Mouse (Mus musculus) ES-Bruce4 (cell line): Measurements from ENCODE around the gene Gm13279. TPM values are rescaled to one million over a fixed set of nuclear protein-coding genes. Genes with fewer than 3 reads are reported as not detected.
A peak's percentile ranks its signal among the peaks of the same experiment; 100 is the strongest.
"Not testable (repeated sequence)": the region's sequence is repeated elsewhere in the genome, so short reads cannot be mapped to it uniquely, and the experiment has no call there.

Source experiments
- H3K27ac ChIP-seq: 2 replicates; pipeline ENCODE4 v1.5.1; 2012; ENCODE audit warnings: low read length, inconsistent platforms; ENCODE audit not compliant: insufficient read depth
- H3K27me3 ChIP-seq: 2 replicates; pipeline ENCODE4 v1.6.1; 2012; ENCODE audit warnings: mild to moderate bottlenecking, low read length, inconsistent platforms; ENCODE audit not compliant: control insufficient read depth, poor library complexity, insufficient read depth, severe bottlenecking
- H3K36me3 ChIP-seq: 2 replicates; pipeline ENCODE4 v1.6.1; 2012; ENCODE audit warnings: inconsistent platforms, mild to moderate bottlenecking, low read length, moderate library complexity; ENCODE audit not compliant: control insufficient read depth, poor library complexity, insufficient read depth, severe bottlenecking
- H3K4me1 ChIP-seq: one replicate; pipeline ENCODE4 v1.8.1; 2011; ENCODE audit warnings: low read length; ENCODE audit not compliant: control insufficient read depth, insufficient read depth
- H3K4me3 ChIP-seq: 2 replicates; pipeline ENCODE4 v1.5.1; 2011; ENCODE audit warnings: low read depth, mild to moderate bottlenecking, low read length
- H3K9ac ChIP-seq: 2 replicates; pipeline ENCODE4 v1.6.1; 2012; ENCODE audit warnings: low read depth, mild to moderate bottlenecking, inconsistent platforms; ENCODE audit not compliant: poor library complexity, severe bottlenecking
- H3K9me3 ChIP-seq: replicated peaks from 2 replicates; pipeline ENCODE4 v1.6.1; 2012; ENCODE audit warnings: mild to moderate bottlenecking, low read length, inconsistent platforms; ENCODE audit not compliant: control insufficient read depth, poor library complexity, insufficient read depth, severe bottlenecking
- CTCF ChIP-seq: IDR thresholded peaks from one replicate; pipeline ENCODE4 v1.8.1; 2011; ENCODE audit warnings: low read depth, low read length
- EP300 ChIP-seq: IDR thresholded peaks from 2 replicates; pipeline ENCODE4 v1.6.1; 2011; ENCODE audit warnings: low read depth, low read length; ENCODE audit not compliant: insufficient read depth
- POLR2A ChIP-seq: IDR thresholded peaks from one replicate; pipeline ENCODE4 v1.8.1; 2011; ENCODE audit warnings: low read length; ENCODE audit not compliant: insufficient read depth
- polyA plus RNA-seq: library from polyadenylated mRNA; stranded (reverse); fragments of >200 nt; gene quantifications from 2 replicates; pipeline ENCODE4 v1.2.4, GENCODE M21; 2011; ENCODE audit warnings: low read depth; ENCODE audit not compliant: missing spikeins, insufficient read depth, insufficient read length

Gm13279 gene
- polyA plus RNA-seq, result not detected in 2 replicates

DNA sequence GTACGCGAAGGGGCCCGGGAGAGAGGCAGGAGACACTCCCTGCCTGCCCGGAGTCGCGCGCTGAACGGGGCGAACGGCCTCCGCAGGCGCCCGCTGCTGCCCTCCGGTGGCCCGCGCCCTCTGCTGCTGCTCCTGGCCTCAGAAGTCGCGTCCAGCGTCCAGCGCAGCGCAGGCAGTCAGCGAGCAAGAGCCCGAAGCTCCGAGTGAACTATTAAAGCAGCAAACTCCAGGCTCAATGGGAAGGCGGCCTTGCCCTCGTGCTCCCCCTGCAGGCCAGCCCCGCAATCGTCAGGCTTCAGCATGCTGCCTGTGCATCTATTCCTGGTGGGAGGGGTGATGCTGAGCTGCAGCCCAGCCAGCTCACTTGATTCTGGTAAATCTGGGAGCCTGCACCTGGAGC, at the start of gene Gm13279:
TSS of gene Gm13279 (plus strand) at position 301 of the 400 bp plus-strand sequence.
- not testable (repeated sequence) for H3K27ac ChIP-seq, H3K4me3 ChIP-seq, H3K27me3 ChIP-seq, H3K36me3 ChIP-seq, H3K9ac ChIP-seq, H3K4me1 ChIP-seq, H3K9me3 ChIP-seq

DNA sequence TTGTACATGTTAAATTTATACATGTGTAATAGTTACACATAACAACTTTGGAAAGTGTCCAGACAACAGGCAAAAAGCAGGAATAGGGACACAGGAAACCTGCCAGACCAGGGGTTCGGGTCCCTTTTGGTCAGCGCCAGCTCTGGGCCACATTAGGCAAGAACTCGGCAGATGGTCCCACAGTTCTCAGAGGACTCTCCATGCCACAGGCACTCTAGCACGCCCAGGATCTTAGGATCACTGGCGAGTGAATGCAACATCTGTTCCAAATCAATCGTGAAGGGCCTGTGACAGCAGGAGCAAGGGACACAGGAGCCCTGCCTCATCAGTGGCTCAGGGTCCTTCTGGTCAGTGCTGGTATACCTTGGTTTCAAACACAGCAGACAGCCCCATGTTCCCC, 47.3 kb upstream of the Gm13279 start:
- Histone ChIP-seq H3K9ac (no peak overlapping the region), H3K36me3 (no peaks in the 10 kb centered on the region), H3K27me3 (no peaks in the 10 kb centered on the region), H3K27ac (no peak overlapping the region), H3K9me3 (no peaks in the 10 kb centered on the region), H3K4me1 (peaks cover 3% of the 10 kb centered on the region), H3K4me3 (no peak overlapping the region)
- no peak for TF ChIP-seq EP300
- TF ChIP-seq POLR2A, result no peak
- no peak for TF ChIP-seq CTCF

DNA sequence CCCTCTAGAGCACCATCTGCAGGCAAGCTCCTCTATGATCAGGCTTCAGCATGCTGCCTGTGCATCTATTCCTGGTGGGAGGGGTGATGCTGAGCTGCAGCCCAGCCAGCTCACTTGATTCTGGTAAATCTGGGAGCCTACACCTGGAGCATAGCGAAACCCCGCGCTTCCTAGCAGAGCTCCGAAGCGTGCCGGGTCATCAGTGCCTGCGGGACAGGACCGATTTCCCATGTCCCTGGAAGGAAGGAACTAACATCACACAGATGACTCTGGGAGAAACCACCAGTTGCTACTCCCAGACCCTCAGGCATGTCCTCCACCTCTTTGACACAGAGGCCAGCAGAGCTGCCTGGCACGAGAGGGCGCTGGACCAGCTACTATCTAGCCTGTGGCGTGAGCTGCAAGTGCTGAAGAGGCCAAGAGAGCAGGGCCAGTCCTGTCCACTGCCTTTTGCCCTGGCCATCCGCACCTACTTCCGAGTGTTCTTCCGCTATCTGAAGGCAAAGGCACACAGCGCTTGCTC, 42.3 kb upstream of the Gm13279 start, which contains the start of gene Gm13271:
TSS of gene Gm13271 (plus strand) at position 51 of the 523 bp plus-strand sequence.
- not testable (repeated sequence) for H3K4me3 ChIP-seq, H3K9ac ChIP-seq, H3K27ac ChIP-seq, H3K27me3 ChIP-seq, H3K4me1 ChIP-seq, H3K36me3 ChIP-seq, H3K9me3 ChIP-seq

DNA sequence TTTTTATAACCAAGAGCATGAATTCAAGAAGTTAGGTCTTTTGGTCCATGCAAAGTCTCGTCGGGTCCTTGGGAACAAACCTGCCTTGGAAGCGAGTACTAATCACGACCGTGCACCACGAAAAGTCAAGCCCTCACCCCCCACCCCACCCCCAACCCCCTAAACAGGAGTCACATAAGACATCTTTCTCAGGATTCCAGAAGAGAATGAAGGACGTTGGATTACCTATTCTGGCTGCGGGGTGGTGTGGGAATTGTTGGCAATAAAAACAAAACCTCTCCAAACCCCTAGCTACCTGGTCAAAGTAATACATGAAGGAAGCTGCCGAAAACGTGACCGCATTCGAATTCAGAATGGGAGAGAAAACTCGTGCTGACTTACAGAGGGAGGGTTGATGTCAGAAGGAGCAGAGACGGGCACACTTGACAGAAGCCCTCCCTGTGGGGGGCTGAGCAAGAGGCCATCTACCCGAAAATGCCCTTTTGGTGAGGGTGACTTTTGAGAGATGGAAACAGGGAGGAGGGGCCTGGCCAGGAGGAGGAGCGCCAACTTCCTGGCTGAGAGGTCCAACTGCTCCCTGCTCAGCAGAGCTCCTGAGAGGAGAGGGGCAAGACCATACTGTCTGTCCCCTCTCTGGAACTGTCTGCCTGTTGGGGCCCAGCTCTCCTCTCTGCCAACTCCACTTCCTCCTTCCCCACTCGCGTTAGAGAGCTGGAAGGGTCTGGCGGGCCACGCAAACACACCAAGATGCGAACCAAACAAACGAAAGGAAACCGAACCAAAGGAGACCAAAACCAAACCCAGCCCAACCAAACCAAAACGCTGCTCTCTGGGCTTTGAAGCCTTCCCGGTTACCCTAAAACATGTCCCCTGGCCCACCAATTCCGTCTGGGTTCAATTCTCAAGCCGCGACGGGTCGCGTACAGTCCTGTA, 40.4 kb upstream of the Gm13279 start:
- H3K27me3 ChIP-seq, H3K4me1 ChIP-seq, H3K9me3 ChIP-seq, H3K36me3 ChIP-seq: not testable (repeated sequence)
- peak overlapping the region; percentile 87 for H3K4me3 ChIP-seq
- peak overlapping the region; percentile 86 for H3K27ac ChIP-seq
- peak overlapping the region; percentile 61 for H3K9ac ChIP-seq

DNA sequence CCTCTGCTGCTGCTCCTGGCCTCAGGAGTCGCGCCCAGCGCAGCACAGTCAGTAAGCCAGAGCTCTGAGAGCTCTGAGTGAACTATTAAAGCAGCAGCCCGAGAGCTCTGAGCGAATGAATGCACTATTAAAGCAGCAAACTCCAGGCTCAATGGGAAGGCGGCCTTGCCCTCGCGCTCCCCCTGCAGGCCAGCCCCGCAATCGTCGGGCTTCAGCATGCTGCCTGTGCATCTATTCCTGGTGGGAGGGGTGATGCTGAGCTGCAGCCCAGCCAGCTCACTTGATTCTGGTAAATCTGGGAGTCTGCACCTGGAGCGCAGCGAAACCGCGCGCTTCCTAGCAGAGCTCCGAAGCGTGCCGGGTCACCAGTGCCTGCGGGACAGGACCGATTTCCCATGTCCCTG, 39.6 kb upstream of the Gm13279 start:
- peak overlapping the region; percentile 87 for H3K4me3 ChIP-seq
- not testable (repeated sequence) for H3K9me3 ChIP-seq, H3K4me1 ChIP-seq, H3K36me3 ChIP-seq, H3K27me3 ChIP-seq
- peak; percentile 20 for TF ChIP-seq POLR2A
- TF ChIP-seq CTCF, result peak; percentile 53
- peak overlapping the region; percentile 86 for H3K27ac ChIP-seq
- H3K9ac ChIP-seq, result peak overlapping the region; percentile 61

DNA sequence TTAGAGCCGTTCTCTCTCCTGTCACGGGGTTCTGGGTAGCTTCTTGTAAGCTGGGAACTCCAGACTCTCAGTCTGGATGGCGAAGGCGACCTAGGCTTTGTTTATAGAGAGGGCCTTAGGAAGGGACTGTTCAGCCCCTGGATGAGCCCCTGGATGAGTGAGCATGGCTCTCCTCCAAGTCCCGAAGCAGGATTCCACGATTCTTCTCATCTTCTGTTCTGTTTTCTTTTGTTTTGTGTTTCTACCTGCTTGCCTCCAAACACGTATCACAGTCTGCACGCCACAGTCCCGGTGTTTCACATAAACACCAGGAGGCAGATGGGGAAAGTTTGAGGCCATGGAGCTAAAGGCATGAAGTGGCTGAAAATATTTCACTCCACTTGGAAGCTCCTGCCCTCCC, 38.4 kb upstream of the Gm13279 start:
- not testable (repeated sequence) for H3K4me3 ChIP-seq, H3K36me3 ChIP-seq, H3K27me3 ChIP-seq, H3K9me3 ChIP-seq, H3K9ac ChIP-seq, H3K27ac ChIP-seq, H3K4me1 ChIP-seq

DNA sequence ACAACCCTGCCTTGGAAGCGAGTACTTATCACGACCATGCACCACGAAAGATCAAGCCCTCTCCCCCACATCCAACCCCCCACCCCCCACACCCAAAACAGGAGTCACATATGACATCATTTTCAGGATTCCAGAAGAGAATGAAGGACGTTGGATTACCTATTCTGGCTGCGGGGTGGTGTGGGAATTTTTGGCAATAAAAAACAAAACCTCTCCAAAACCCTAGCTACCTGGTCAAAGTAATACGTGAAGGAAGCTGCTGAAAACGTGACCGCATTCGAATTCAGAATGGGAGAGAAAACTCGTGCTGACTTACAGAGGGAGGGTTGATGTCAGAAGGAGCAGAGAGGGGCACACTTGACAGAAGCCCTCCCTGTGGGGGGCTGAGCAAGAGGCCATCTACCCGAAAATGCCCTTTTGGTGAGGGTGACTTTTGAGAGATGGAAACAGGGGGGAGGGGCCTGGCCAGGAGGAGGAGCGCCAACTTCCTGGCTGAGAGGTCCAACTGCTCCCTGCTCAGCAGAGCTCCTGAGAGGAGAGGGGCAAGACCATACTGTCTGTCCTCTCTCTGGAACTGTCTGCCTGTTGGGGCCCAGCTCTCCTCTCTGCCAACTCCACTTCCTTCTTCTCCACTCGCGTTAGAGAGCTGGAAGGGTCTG, 37.5 kb upstream of the Gm13279 start, which contains the start of gene Gm13283:
TSS of gene Gm13283 (plus strand) at position 510 of the 659 bp plus-strand sequence.
- H3K4me3 ChIP-seq, result peak within 1 kb of the TSS; percentile 28
- not testable (repeated sequence) for H3K9me3 ChIP-seq, H3K4me1 ChIP-seq, H3K27me3 ChIP-seq, H3K9ac ChIP-seq, H3K36me3 ChIP-seq, H3K27ac ChIP-seq
